Mouse (Mus musculus) liver, postnatal 0 days (tissue): ENCODE results near the gene Cep97.

ENCODE experiments used
- CTCF ChIP-seq: sonication (generic); IDR thresholded peaks from 2 replicates; pipeline ENCODE4 v1.5.1; 2016; ENCODE audit warnings: antibody characterized with exemption, low read depth
- EP300 ChIP-seq: IDR thresholded peaks from 2 replicates; pipeline ENCODE4 v1.6.1; 2016; ENCODE audit warnings: antibody characterized with exemption, low read depth, mild to moderate bottlenecking

DNA sequence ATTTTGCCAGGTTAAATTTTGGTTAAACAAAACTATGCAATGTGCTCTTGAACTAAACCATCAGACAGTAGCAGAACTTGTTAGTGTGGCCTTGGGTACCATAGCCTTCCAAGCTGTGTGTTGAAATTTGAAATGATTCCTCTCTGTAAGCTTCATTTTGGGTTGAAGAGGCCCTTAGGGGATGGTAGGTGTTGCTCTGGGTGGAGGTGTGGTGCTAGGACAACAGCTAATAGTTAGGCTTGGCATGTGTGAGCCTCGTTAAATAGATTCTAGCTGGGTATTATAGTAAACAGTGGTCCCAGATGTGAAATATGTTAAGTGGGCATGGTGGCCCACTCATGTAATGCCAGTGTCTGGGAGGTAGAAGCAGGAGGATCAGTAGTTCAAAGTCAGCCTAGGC lies 32.6 kb upstream of the Cep97 start:
- TF ChIP-seq CTCF (no peak), EP300 (no peak)
